Comparison of ENCODE assay signal across 18 mouse cellular contexts in the genomic region with DNA sequence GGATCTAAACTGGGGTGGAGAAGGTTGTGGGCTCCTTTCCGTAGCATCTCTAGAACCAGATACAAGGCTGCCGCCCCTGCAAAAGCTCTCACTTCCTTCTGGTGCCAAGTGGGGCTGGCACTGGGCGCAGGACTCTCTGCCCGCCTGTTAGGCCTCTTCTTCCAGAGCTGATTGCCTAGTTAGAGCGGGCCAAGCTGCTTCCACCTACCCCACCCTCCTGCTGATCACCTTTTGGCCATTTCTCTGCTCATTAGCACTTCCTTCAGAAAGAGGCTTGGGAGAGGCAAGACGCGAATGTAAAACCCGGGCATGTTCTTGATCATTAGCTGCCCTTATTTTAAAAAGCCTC.
DNase-seq lines count a peak whose midpoint lies in the region; TF ChIP-seq lines count a peak whose summit lies in the region.
"Had no signal": no experiment of that assay in that cellular context is flagged by ENCODE, and none has a peak within 500 bp of the region (broad histone marks: within the 10 kb centered on the region; RNA-seq: fewer than 3 reads in every experiment).

No protein-coding gene starts in this region.

- intact Hi-C loops in gastrocnemius, adult 2 months (cut with DNase I) = loop anchor here (10.0 kb wide), 1 partner anchor 97 kb away; no protein-coding TSS in a partner anchor
- intact Hi-C loops in left cerebral cortex, postnatal 4 days (cut with DNase I) = no loop called here
- intact Hi-C loops in left cerebral cortex, postnatal 14 days (cut with DNase I) = no loop called here

- TF ChIP-seq CTCF in gastrocnemius, adult 2 months (IDR thresholded peaks at IDR 0.05) = no peak

- H3K27ac ChIP-seq in gastrocnemius, adult 2 months = peak overlapping the region; percentile 90
- H3K27ac ChIP-seq: embryonic facial prominence, embryonic 10.5 days; hindbrain, embryonic 14.5 days; intestine, embryonic 15.5 days; midbrain, embryonic 13.5 days; neural tube, embryonic 12.5 days had no signal

- peak overlapping the region; percentile 37 for H3K4me3 ChIP-seq in gastrocnemius, adult 2 months
- H3K4me3 ChIP-seq: embryonic facial prominence, embryonic 10.5 days; intestine, embryonic 15.5 days; midbrain, embryonic 13.5 days; neural tube, embryonic 12.5 days had no signal

- DNase-seq in gastrocnemius, adult 2 months = peak; percentile 67
- DNase-seq in gastrocnemius, postnatal 25 days = no peak
- DNase-seq in left cerebral cortex, postnatal 4 days = peak; percentile 36
- DNase-seq in left cerebral cortex, postnatal 14 days (ENCODE audit: low spot score in 2 of 2) = no peak
- peak; percentile 14 for DNase-seq in cerebellum, adult 9-10 months
- DNase-seq in embryo, embryonic 10 days (ENCODE audit: low spot score) = no peak
- no peak for DNase-seq in thymus, adult 18-20 months
- DNase-seq: heart, postnatal 14 days; kidney, adult 9 months; kidney, postnatal 36 days; layer of hippocampus, adult 9-11 months; lung, postnatal 14 days; thymus, postnatal 25 days had no signal

Comparison
In these comparisons a context has a peak if more than half of its experiments do, and no peak if none do; other contexts are left out.
1. DNase-seq: peak in gastrocnemius, adult 2 months (single experiment), left cerebral cortex, postnatal 4 days (single experiment) and cerebellum, adult 9-10 months (single experiment); none in gastrocnemius, postnatal 25 days (single experiment), left cerebral cortex, postnatal 14 days (0 of 2), embryo, embryonic 10 days (single experiment) and thymus, adult 18-20 months (0 of 2).